Mouse (Mus musculus) liver (tissue): ENCODE measurements around the gene Arv1.

Experiments
- DNase-seq: peaks from one replicate; pipeline ENCODE4 v3.0.0-alpha.2; 2020; ENCODE audit warnings: mixed read lengths

Arv1 gene

DNA sequence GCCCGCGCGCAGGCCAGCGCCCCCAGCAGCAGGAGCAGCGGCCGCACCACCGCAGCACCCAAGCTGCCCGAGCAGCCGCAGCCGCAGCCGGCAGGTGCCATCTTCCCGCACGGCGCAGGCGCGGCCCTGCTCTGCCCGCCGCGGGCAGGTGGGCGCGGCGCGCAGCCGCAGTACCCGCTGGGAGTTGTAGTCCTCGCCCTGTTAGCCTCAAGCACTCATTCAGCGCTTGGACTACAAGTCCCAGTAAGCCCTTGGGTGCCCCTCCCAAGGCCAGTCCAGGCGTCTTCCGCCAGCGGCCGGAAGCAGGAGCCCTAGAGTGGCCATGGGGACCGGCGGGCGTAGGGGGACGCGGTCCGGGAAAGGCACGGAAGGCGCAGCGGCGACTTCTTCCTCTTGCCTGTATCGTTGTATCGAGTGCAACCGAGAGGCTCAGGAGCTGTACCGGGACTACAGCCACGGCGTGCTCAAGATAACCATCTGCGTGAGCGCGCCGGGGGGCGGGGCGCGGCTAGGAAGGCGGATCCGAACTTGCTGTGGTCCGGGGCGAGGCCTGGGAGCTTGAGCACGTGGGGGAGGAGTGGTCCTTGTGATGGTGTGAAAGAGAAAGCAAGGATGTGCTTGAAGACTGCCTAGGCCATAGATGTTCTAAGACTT, at the start of gene Arv1, which contains the start of gene Ttc13:
TSS of gene Arv1 (plus strand) at position 278 of the 654 bp plus-strand sequence.
TSS of gene Ttc13 (minus strand) at position 122 of the 654 bp plus-strand sequence.
- DNase-seq: peak; percentile 95

DNA sequence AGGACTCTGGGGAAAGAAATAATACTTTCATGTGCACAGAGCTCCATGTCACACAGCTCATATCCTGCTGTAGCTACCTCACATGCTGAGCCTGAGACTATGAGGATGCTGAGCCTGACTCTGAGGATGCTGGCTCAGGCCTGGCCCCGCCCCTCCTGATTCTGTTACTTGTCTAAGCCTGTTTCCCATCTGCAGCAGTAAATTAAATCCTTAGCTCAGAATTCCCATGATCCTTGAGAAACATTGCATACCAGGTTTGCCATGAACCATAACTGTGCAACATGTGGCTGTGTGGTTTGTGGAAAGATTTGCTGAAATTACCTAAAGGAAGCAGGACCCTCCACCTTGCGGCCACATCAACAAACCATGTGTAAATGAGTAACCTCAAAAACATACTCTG, 49.6 kb upstream of the Arv1 start:
- no peak for DNase-seq

DNA sequence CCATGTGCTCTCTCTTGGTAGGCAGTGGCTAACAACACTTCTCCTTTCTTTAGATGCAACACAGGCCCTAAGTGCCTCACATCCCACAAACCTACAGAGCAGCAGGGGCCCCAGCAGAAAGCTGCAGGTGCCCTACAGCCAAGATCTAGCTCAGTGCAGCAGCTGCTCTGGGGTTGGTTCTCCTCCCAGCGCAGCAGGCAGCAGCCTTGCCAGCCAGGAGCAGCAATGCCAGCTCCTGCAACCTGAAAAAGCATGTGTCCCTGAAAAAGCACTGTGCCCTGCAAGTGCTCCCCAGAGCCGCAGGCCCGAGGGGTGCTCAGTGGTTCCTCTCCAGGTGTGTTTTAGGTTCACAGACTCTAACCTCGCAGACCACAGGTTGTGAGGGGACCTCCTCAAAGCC, 45.3 kb upstream of the Arv1 start:
- DNase-seq: no peak

DNA sequence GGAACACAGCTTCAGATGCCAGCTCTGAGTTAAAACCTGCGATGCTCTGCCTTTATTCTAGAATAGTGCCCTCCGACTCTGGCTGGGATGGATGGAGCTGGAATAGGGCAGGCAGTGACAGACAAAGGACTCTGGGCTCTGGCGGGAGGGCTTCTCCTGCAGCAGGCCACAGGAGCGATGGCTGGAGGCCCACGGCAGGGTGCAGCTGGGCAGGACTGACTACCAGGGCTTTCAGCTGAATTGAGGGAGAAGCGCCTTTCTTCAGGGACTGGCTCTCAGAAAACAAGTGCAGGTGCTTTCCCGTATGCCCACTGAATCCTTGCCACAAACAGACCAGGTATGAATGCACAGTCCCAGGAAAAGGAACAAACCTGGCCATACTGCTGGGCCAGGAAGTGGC, 44.9 kb upstream of the Arv1 start:
- DNase-seq: no peak

DNA sequence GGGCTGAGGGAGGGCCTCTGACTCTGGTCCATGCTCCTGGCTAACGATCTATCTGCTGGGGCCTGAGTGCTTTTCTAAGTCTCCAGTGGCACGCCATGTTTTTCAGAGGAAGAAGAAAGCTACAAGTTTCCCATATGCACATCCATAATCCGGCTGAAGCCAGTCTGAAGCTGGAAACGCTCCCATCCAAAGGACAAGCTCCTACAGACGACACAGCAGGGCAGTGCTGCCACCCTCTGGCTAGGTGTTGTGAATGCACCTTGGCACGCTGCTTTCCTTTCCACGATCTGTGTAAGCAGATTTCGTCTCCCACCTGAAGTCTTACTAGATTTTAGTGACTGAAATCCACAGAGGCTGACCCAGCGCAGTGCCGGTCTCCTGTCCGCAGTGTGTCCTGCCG, 44.5 kb upstream of the Arv1 start:
- peak; percentile 64 for DNase-seq

DNA sequence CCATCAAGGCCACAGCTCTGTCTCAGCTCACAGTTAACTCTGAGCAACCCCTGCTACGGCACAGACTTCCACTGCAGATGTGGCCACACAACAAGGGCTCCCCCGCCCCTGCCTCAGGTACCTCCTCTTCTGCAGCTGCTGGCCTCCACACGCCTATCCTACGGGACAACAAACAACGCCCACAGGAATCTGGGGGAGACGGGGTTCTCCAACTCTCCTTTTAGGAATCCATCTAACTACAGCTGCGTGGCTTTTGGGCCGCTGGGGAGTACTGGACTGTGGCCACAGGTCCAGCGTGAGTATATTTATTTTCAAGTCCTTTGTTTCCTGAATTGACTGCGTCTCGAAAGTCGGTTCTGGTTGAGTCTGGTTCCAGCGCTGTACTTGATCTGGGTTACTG, 43.7 kb upstream of the Arv1 start:
- DNase-seq: no peak

DNA sequence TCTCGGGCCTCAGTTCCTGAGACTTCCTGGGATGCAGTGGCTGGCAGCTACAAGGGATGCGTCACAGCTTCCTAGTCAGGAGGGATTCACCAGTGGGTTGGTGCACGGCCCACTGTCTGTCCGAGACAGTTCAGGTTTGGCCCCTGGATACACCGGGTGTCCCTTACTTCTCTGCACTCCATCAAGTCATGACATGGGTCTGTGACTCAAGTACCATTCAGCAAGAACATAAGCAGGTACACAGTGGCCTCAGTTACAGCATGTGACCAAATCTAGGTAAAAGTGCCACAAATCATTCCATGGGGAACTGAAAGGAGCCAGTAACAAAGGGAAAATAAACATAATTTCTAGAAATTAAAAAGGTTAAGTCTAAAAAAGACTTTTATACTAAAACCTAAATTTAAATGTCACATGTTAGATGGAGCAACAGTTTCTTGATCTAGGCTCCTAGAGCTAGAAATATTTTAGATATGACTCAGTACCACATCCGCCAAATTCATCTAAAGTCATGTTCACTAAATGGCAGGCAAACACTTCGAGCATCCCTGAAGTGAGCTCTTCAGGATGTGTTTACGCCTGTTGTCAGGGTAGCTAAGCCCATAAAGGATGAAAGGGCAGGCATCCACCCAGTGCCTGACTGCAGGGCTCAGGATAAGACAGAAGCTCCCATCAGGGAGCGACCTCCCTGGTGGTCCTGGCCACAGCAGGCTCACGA, 40.7 kb upstream of the Arv1 start:
- DNase-seq: no peak

DNA sequence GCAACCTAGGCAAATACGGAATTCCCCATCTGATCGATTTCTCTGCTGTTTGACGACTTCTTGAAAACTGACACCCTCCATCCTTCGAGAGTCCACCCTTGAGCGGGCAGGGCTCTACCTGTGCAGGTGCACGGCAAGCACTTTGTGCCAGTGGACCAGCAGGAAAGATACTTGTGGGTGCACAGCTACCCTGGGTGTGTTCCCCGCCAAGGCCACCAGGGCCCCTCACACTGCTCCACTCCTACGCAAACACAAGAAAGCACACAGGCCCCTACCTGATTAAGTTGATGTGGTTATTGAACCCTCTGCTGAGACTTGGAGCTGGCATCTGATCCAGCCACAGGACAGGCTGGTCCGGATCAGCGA, 40.2 kb upstream of the Arv1 start:
- DNase-seq: no peak

DNA sequence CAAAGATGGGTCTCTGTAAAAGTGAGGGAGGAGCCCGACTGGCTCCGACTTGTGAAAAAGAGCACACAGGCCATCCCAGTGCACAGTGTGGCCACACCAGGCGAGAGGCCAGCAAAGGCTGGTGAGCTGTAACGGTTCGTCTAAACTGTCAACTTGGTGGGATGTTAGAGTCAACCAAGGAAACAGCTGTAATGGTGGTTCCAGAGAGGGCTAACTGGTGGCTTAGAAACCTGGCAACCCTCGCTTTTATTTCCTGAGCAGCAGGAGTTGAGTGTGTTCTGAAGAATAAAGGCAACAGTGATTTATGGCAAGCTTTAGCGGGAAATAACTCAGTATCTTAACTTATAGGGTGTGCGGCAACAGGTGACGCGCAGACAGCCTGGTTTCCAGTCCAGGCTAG, 39.7 kb upstream of the Arv1 start:
- DNase-seq: no peak

DNA sequence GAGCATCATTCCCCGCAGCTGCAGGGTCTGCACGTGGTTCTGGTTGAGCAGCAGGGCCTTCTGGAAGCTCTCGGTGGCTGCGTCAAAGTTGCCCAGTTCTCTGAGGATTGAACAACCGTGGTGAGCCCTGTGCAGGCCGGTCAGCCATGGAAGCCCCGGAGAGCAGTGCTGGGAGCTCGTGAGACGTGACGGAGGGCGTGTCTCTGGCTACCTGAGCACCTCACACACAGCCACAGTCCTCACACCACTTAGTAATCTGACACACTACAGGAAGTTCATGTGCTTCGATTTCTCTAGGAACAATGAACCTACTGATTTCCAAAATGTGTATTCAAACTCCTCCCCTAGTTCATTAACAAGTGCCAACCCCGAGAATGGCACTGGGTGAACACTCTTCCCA, 33.0 kb upstream of the Arv1 start:
- DNase-seq: no peak

DNA sequence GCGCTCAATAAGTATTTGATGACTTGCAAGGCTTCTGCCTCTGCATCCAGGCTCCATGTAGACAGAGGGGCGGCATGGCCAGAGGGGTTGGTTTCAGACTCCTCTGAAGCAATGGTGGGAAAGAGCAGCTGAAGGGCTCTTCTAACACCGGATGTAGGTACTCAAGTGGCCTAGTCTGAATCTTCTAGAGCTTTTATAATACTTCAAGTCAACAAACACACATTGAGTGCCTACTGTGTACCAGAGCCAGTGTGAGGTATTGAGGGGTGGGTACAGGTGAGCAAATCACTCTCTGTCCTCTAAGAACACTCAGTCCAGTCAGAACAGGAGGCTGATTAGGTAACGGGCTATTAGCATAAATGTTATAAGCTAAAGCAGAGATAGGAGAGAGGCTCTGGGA, 30.2 kb upstream of the Arv1 start:
- DNase-seq: no peak

DNA sequence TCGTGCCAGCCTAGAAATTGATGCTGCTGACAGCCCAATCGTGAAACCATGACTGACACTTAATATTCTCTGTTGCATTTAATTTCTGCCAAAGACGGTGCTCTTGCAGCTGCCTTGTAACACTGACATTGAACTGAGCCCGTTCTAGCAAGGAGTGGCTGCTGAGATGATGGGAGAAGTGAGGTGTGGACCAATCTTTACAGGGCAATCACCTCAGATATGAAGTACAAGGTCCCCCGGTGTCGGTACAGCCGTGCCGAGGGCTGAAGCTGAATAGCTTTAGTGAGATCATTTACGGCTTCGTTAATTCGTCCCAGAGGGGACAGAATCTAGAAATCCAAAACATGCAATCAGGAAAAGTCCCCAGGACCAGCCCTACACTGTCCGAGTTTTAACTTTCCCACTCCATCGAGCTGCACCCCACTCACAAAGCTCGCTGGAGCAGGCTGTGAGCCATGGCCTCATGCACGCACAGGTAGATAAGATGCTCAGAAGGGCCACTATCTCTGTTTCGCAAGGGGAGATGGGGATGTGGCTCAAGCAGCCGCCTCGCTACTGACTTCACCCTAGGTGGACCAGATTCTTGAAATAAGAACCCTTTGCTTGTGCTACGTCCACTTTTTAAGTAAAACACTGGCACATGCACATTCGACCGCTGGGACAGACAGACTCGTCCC, 26.4 kb upstream of the Arv1 start:
- no peak for DNase-seq

DNA sequence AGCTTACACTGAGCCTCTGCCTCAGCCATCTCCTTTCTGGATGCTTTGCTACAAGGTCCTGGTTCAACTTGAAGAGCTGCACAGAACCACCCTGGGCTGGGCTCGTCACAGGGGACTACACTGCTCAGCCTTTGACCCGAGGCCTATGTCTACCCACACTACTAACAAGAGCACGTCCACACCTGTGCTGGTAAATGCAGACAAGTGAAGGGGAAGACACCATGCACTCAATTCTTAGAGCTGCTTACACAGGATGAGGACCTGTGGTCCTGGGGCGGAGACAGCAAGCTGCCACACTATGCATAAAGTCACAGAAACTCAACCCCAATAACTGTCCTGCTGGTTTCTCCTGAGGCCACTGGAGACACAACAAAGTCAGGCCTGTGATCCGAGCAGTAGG, 21.7 kb upstream of the Arv1 start:
- no peak for DNase-seq

DNA sequence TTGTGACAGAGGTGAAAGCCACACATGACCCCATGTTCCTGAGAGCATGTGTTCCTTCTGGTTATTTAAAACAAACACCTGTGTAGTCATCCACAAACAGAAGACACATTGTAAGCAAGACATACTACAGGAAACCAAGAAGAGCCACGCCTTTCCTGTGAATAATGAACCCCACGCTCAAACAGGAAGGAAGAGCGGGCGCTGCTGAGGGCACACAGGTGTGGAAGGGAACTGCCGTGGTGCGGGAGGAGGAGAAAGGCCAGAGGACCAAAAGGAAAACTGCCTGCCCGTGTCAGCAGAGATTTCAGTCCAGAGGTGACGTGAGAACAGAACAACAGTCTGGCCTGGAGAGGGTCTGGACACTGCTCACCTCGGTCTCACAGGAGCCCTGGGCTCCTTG, 20.9 kb upstream of the Arv1 start:
- DNase-seq: no peak

DNA sequence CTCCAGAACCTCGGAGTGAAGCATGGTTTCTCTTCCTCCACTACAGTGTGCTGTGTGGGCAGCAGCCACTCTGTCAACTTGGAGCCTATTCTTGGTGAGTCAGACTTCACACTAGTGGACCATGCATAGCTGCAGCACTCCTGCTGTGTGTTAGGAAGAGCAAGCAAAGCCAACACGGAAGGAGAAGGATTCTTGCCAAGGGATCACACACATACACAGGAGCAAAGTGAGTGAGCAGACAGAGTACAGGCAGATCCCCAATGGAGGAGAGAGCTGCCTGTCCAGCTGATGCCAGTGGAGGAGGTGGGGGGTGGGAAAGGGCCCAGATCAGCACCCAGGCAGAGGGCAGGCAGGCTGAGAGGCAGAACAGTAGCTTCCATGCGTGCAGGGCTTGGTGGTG, 19.8 kb upstream of the Arv1 start:
- DNase-seq: no peak

DNA sequence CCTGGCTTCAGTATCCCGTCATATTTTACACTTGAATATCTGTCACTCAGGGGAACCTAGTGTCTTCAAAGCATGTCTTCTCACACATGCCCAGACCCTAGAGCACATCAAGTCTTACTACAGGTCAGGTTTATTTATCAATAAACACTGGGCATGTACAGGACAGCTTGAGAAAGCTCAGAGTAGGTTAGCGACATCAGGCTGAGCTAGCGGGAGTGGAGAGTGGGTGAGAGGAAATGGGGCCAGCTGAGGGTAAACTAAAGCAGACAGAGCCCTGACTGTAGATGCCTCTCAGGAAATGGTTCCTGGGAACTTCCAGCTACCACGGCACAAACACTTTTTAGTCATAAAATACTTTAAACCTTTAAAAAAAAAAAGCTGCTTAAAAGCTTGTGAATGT, 18.4 kb upstream of the Arv1 start:
- no peak for DNase-seq

DNA sequence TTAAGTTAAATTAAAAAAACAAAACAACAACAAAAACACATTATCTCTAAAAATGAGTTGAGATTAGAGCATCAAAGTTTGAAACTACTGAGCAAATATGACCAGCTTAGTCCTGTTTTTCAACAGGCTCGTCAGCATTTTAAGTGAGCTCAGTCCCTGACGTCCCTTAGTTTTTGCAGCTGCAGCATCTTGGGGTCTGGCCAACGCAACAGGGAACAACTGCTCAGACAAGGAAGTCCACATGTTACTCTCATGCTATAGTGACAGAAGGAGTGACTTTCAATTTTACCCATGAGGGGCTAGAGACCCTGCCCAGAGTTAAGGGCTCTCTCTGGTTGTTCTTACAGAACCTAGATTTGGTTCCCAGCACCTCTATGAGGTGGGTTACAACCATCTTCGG, 17.6 kb upstream of the Arv1 start:
- no peak for DNase-seq

DNA sequence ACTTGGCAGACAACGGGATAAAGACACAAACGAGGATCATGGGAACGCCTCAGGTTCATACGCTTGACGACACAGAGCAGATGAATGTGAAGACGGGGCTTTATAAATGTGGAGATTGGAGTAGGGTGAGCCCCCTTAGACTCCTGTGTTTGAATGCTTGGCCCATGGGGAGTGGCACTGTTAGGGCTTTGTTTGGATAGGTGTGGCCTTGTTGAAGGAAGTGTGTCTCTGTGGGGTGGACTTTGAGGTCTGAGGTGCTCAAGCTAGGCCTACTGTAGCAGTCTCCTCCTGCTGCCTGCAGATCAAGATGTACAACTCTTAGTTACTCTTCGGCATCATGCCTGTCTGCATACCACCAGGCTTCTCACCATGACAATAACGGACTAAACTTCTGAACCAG, 16.1 kb upstream of the Arv1 start:
- no peak for DNase-seq

DNA sequence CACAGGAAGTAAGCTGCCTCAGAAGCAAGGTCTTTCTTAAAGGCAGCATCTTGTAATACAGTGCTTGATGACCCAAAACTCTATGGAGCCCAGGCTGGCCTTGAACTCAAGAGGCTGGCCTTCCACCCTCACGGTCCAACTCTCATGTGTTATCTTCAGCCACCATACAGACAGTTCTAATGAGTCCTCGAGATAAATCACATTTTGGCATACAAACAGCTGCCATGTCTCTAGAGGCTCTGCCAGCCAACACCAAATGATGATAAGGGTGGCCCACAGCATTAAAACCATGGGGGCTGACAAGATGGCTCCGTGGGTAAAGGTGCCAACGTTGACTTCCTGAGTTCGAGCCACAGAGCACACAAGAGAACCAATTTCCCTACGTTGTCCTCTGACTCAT, 8.7 kb upstream of the Arv1 start:
- no peak for DNase-seq

DNA sequence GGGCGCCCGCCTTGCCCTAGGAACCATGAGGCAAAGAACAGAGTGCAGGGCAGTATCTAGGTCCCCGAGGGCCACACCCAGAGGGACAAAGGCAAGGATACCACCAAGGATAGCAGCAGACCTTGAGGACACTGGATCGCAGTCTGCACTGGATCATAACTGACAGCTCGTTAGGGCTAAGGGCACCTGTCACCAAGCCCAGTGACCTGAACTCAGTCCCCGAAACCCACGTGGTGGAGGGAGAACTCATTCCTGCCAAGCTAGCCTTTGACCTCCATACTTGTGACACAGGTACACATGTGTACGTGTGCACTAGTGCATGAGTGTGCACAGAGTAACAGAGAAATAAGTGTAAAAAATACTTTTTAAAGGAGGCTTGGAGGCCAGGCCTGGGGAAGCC, 6.2 kb upstream of the Arv1 start:
- DNase-seq: no peak

DNA sequence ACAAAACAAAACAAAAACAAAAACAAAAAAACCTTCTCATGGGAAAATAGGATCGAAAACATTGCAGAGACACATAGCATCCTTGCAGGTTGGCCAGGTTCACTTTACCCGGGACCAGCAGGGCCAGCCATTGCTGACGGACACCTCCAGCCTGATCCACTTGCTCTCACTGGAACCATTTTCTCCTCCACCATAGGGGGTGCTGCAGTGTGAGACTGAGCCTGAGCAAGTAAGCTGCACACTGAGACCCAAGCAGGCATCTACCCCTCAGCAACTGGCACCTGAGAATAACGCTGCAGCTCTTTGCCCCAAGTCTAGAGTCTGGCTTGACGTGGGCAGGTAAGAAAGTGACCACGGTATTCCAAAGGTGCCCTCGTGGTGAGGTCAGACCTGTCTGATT, 1.8 kb upstream of the Arv1 start:
- no peak for DNase-seq

DNA sequence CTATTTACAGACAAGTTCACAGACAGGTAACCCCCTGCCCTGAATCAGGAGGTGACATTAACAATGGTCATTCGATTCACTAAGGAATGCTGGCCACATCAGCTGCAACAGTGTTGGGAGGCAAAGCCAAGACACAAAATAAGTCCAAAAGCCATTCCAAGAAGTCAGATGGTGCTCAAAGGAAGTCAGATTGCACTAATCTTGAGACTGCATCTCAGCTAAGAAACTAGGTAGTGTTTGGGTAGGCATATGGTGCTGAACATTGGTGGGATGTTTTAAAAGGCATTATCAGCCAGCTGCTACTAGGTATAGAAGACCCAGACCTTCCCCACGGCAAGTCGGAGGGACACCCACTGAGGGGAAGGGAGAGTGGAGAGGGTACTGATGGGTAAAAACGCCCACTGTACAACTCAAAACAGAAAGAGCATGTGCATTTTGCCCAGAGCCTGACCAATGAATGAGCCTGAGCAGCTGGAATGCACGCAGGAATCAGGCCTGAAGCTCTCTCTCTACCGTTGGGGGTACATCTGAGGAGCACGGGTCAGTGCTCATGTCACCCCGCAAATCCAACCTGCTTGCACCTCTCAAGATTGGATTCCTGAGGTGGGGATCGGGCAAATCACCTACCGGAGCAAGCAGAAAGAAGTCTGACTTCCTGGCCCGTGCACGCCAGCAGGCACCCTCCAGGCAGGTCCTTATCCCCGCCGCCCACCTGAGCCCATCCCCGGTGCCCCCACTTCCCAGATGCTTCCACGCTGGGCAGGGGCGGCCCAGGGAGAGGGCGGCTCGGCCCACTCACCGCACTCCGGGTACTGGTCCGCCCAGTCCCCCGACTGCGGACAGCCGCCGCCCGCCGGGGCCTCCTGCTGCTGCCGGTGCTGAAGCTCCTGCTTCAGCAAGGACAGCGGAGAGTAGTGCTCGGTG, 739 bp upstream of the Arv1 start:
- DNase-seq: no peak

DNA sequence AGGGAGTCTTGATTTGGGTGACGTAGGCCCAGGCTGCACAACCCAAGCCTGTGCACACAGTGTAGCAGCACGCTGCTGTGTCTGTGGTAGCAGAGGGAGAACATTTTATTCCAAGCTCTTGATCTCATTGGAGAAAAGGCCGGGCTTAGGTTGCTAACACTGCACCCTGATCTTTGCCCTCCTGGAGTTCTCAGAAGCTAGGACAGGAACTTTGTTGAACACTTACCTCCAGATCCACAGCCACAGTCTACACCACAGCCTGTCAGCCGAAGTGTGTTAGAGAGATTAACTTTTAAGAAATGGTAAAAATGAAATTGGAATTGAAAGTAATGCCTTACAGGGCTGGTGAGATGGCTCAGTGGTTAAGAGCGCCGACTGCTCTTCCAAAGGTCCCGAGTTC, 2.4 kb downstream of the Arv1 start:
- DNase-seq: no peak
